Mouse (Mus musculus): ENCODE data around the gene Gm49450. TPM values are rescaled to one million over a fixed set of nuclear protein-coding genes. Genes with fewer than 3 reads are reported as not detected.

Gm49450 gene
- polyA plus RNA-seq, 1 experiment from 2014 or later = not detected

GRCm38 (mm10) chr15:98902600-98902999 is 50.8 kb downstream of the Gm49450 start:
- Histone ChIP-seq H3K9ac (no peak overlapping the region), H3K4me2 (replicated peaks) (no peak overlapping the region), H3K4me1 (peaks cover 10% of the 10 kb centered on the region), H3K4me3 (no peak overlapping the region), H3K36me3 (peaks cover 49% of the 10 kb centered on the region), H3K9me3 (no peaks in the 10 kb centered on the region), H3K27ac (no peak overlapping the region), H3K27me3 (peaks cover 34% of the 10 kb centered on the region)
- 96% methylated on average over 2 of the region's 2 CpGs for WGBS
- no peak for ATAC-seq (ENCODE audit: low FRiP score, low read depth)

- Histone ChIP-seq H3K36me3 (peaks cover 39% of the 10 kb centered on the region), H3K4me3 (no peak overlapping the region), H3K9me3 (no peaks in the 10 kb centered on the region), H3K4me1 (peaks cover 16% of the 10 kb centered on the region), H3K9ac (no peak overlapping the region), H3K27ac (no peak overlapping the region), H3K4me2 (replicated peaks) (no peak overlapping the region), H3K27me3 (peaks cover 45% of the 10 kb centered on the region)
- ATAC-seq (ENCODE audit: low FRiP score, low read depth) = no peak
- 55% methylated on average over 1 of the region's 1 CpGs for WGBS
Measured at GRCm38 (mm10) chr15:98901530-98901929, 51.8 kb downstream of the Gm49450 start.

- WGBS = under 1% methylated on average over 41 of the region's 41 CpGs
- no peaks in the 10 kb centered on the region for H3K9me3 ChIP-seq
- peaks cover 45% of the 10 kb centered on the region for H3K4me1 ChIP-seq
- 0 out of 2 replicates have a peak within 1 kb of the TSS, but pooled peaks have one; percentile 31 for H3K9ac ChIP-seq
- no peak for ATAC-seq (ENCODE audit: low FRiP score, low read depth)
- no peak within 1 kb of the TSS for H3K27ac ChIP-seq
- peak within 1 kb of the TSS; percentile 29 for H3K4me3 ChIP-seq
- H3K4me2 ChIP-seq (replicated peaks) = peak within 1 kb of the TSS; percentile 55
- H3K36me3 ChIP-seq = peaks cover 7% of the 10 kb centered on the region
- peaks cover 78% of the 10 kb centered on the region for H3K27me3 ChIP-seq
Measured at GRCm38 (mm10) chr15:98897928-98898800, 55.2 kb downstream of the Gm49450 start, which contains the start of gene Dhh. Gene Dhh, minus strand, starts transcription at chr15:98898540.

- H3K9ac ChIP-seq = no peak overlapping the region
- peak overlapping the region; percentile 55 for H3K4me2 ChIP-seq (replicated peaks)
- no peaks in the 10 kb centered on the region for H3K9me3 ChIP-seq
- peaks cover 45% of the 10 kb centered on the region for H3K4me1 ChIP-seq
- no peak for ATAC-seq (ENCODE audit: low FRiP score, low read depth)
- no peak overlapping the region for H3K27ac ChIP-seq
- H3K27me3 ChIP-seq = peaks cover 85% of the 10 kb centered on the region
- 3% methylated on average over 10 of the region's 10 CpGs for WGBS
- H3K36me3 ChIP-seq = 0 out of 2 replicates have a peak, but pooled peaks cover under 1% of the 10 kb centered on the region
- peak overlapping the region; percentile 29 for H3K4me3 ChIP-seq
Measured at GRCm38 (mm10) chr15:98897495-98897894, 55.9 kb downstream of the Gm49450 start.

- Histone ChIP-seq H3K4me3 (peak overlapping the region; percentile 58), H3K27ac (0 out of 2 replicates have a peak overlapping the region, but pooled peaks have one; percentile 22), H3K9me3 (no peaks in the 10 kb centered on the region), H3K36me3 (no peaks in the 10 kb centered on the region), H3K4me2 (replicated peaks) (peak overlapping the region; percentile 99), H3K4me1 (peaks cover 45% of the 10 kb centered on the region), H3K27me3 (peaks cover 98% of the 10 kb centered on the region), H3K9ac (peak overlapping the region; percentile 58)
- no peak for ATAC-seq (ENCODE audit: low FRiP score, low read depth)
- 3% methylated on average over 41 of the region's 41 CpGs for WGBS
Measured at GRCm38 (mm10) chr15:98895635-98896589, 57.4 kb downstream of the Gm49450 start.

- no peaks in the 10 kb centered on the region for H3K9me3 ChIP-seq
- peak overlapping the region; percentile 99 for H3K4me2 ChIP-seq (replicated peaks)
- peaks cover 96% of the 10 kb centered on the region for H3K27me3 ChIP-seq
- no peak for ATAC-seq (ENCODE audit: low FRiP score, low read depth)
- H3K4me3 ChIP-seq = peak overlapping the region; percentile 58
- 4% methylated on average over 38 of the region's 38 CpGs for WGBS
- no peak overlapping the region for H3K27ac ChIP-seq
- H3K4me1 ChIP-seq = peaks cover 45% of the 10 kb centered on the region
- peak overlapping the region; percentile 58; the same call in 1 of the 2 replicates for H3K9ac ChIP-seq
- no peaks in the 10 kb centered on the region for H3K36me3 ChIP-seq
Measured at GRCm38 (mm10) chr15:98894746-98895634, 58.4 kb downstream of the Gm49450 start.

GRCm38 (mm10) chr15:98893940-98894745 is 59.2 kb downstream of the Gm49450 start, which contains the start of gene Rhebl1:
Gene Rhebl1, minus strand, starts transcription at chr15:98894540.
- peaks cover 45% of the 10 kb centered on the region for H3K4me1 ChIP-seq
- WGBS = under 1% methylated on average over 77 of the region's 77 CpGs
- peak within 1 kb of the TSS; percentile 74 for H3K9ac ChIP-seq
- H3K27ac ChIP-seq = no peak within 1 kb of the TSS
- peak within 1 kb of the TSS; percentile 99 for H3K4me2 ChIP-seq (replicated peaks)
- no peaks in the 10 kb centered on the region for H3K9me3 ChIP-seq
- peaks cover 88% of the 10 kb centered on the region for H3K27me3 ChIP-seq
- H3K4me3 ChIP-seq = peak within 1 kb of the TSS; percentile 58
- no peak for ATAC-seq (ENCODE audit: low FRiP score, low read depth)
- H3K36me3 ChIP-seq = no peaks in the 10 kb centered on the region

- Histone ChIP-seq H3K9me3 (no peaks in the 10 kb centered on the region), H3K27ac (no peak overlapping the region), H3K9ac (no peak overlapping the region), H3K36me3 (no peaks in the 10 kb centered on the region), H3K4me3 (0 out of 2 replicates have a peak overlapping the region, but pooled peaks have one; percentile 58), H3K4me1 (peaks cover 38% of the 10 kb centered on the region), H3K27me3 (peaks cover 80% of the 10 kb centered on the region), H3K4me2 (replicated peaks) (no peak overlapping the region)
- WGBS = 50% methylated on average over 4 of the region's 4 CpGs
- ATAC-seq (ENCODE audit: low FRiP score, low read depth) = no peak
Measured at GRCm38 (mm10) chr15:98893036-98893435, 60.3 kb downstream of the Gm49450 start.

- H3K4me1 ChIP-seq = peaks cover 29% of the 10 kb centered on the region
- WGBS = 43% methylated on average over 6 of the region's 6 CpGs
- H3K4me3 ChIP-seq = no peak overlapping the region
- no peaks in the 10 kb centered on the region for H3K9me3 ChIP-seq
- peaks cover 71% of the 10 kb centered on the region for H3K27me3 ChIP-seq
- H3K36me3 ChIP-seq = no peaks in the 10 kb centered on the region
- H3K9ac ChIP-seq = no peak overlapping the region
- no peak overlapping the region for H3K27ac ChIP-seq
- H3K4me2 ChIP-seq (replicated peaks) = no peak overlapping the region
- ATAC-seq (ENCODE audit: low FRiP score, low read depth) = no peak
Measured at GRCm38 (mm10) chr15:98891907-98892606, 61.3 kb downstream of the Gm49450 start.

GRCm38 (mm10) chr15:98891198-98891742 is 62.1 kb downstream of the Gm49450 start:
- peaks cover 63% of the 10 kb centered on the region for H3K27me3 ChIP-seq
- no peak overlapping the region for H3K4me3 ChIP-seq
- H3K9ac ChIP-seq = no peak overlapping the region
- ATAC-seq (ENCODE audit: low FRiP score, low read depth) = no peak
- peak overlapping the region; percentile 39 for H3K4me2 ChIP-seq (replicated peaks)
- peaks cover 27% of the 10 kb centered on the region for H3K4me1 ChIP-seq
- H3K27ac ChIP-seq = no peak overlapping the region
- H3K36me3 ChIP-seq = no peaks in the 10 kb centered on the region
- 12% methylated on average over 19 of the region's 19 CpGs for WGBS
- H3K9me3 ChIP-seq = no peaks in the 10 kb centered on the region
